Mouse (Mus musculus) forebrain, embryonic 16.5 days (tissue): ENCODE data around the gene Smg9. TPM values are rescaled to one million over a fixed set of nuclear protein-coding genes. Genes with fewer than 3 reads are reported as not detected.

Experiments
- polyA plus RNA-seq: library from polyadenylated mRNA; unstranded; fragments of >200 nt; fragmentation: Nextera tagmentation; extraction: Ambion mirVana; gene quantifications from 2 replicates; pipeline ENCODE4 v1.2.1, GENCODE M21; 2015

Gene Smg9
- polyA plus RNA-seq, 1 experiment from 2014 or later: 35.2 TPM

Other genes starting within 250 kb of the Smg9 start
- 10.0 and 10.7 TPM in 2 replicates for gene Zfp114, start 224.6 kb upstream of the Smg9 start, polyA plus RNA-seq
- gene Zfp111, start 188.2 kb upstream of the Smg9 start, polyA plus RNA-seq: 7.2 and 7.4 TPM in 2 replicates
- 5.5 and 6.2 TPM in 2 replicates for gene Zfp109, start 162.1 kb upstream of the Smg9 start, polyA plus RNA-seq
- 5.7 and 6.3 TPM in 2 replicates for gene Zfp108, start 144.8 kb upstream of the Smg9 start, polyA plus RNA-seq
- 11.7 and 12.8 TPM in 2 replicates for gene Zfp93, start 129.2 kb upstream of the Smg9 start, polyA plus RNA-seq
- gene Zfp61, start 98.4 kb upstream of the Smg9 start, polyA plus RNA-seq: 56.0 and 56.3 TPM in 2 replicates
- gene Zfp94, start 83.0 kb upstream of the Smg9 start, polyA plus RNA-seq: 25.9 and 26.6 TPM in 2 replicates
- not detected in 2 replicates for gene Tescl, start 65.7 kb upstream of the Smg9 start, polyA plus RNA-seq
- not detected in 2 replicates for gene Lypd5, start 50.4 kb upstream of the Smg9 start, polyA plus RNA-seq
- 0.63 and 0.80 TPM in 2 replicates for gene Kcnn4, start 29.4 kb upstream of the Smg9 start, polyA plus RNA-seq
- not detected in 2 replicates for gene Irgc1, start 52.7 kb downstream of the Smg9 start, polyA plus RNA-seq
- 2.1 and 2.3 TPM in 2 replicates for gene Plaur, start 62.9 kb downstream of the Smg9 start, polyA plus RNA-seq
- gene Cadm4, start 82.4 kb downstream of the Smg9 start, polyA plus RNA-seq: 67.8 and 86.8 TPM in 2 replicates
- 267 and 282 TPM in 2 replicates for gene Zfp428, start 107.4 kb downstream of the Smg9 start, polyA plus RNA-seq
- gene AC161166.1, start 112.8 kb downstream of the Smg9 start, polyA plus RNA-seq: 1.2 and 1.9 TPM in 2 replicates
- 26.4 and 26.5 TPM in 2 replicates for gene Irgq, start 131.1 kb downstream of the Smg9 start, polyA plus RNA-seq
- not detected in 2 replicates for gene Pinlyp, start 146.5 kb downstream of the Smg9 start, polyA plus RNA-seq
- gene Xrcc1, start 146.7 kb downstream of the Smg9 start, polyA plus RNA-seq: 79.8 and 80.2 TPM in 2 replicates
- gene Ethe1, start 187.9 kb downstream of the Smg9 start, polyA plus RNA-seq: 19.8 and 23.3 TPM in 2 replicates
- gene Zfp575, start 188.0 kb downstream of the Smg9 start, polyA plus RNA-seq: 9.9 and 11.7 TPM in 2 replicates
- gene Phldb3, start 211.1 kb downstream of the Smg9 start, polyA plus RNA-seq: not detected in 2 replicates
- 0.29 and 0.58 TPM in 2 replicates for gene Lypd3, start 236.9 kb downstream of the Smg9 start, polyA plus RNA-seq